Mouse (Mus musculus) left cerebral cortex, postnatal 25 days (tissue): Measurements from ENCODE around the gene Arrdc2. TPM values are rescaled to one million over a fixed set of nuclear protein-coding genes. Genes with fewer than 3 reads are reported as not detected.

ENCODE experiments used
- DNase-seq, 2 experiments: peaks; one replicate each; pipeline ENCODE4 v3.0.0; 2022; ENCODE audit warnings: low spot score in 2 of 2, mixed read lengths in 1 of 2
- intact Hi-C: fragments of 180-260 bp; cut with DNase I; formaldehyde crosslinking; loops from one replicate; pipeline ENCODE4 v1.15.1; 2025
- total RNA-seq, 2 experiments: library from RNA; stranded (reverse); gene quantifications; 2 replicates each; pipeline ENCODE4 v1.2.3; 2021

Gene Arrdc2
- total RNA-seq, 2 experiments from 2014 or later = 9.5 to 12.2 TPM

DNA sequence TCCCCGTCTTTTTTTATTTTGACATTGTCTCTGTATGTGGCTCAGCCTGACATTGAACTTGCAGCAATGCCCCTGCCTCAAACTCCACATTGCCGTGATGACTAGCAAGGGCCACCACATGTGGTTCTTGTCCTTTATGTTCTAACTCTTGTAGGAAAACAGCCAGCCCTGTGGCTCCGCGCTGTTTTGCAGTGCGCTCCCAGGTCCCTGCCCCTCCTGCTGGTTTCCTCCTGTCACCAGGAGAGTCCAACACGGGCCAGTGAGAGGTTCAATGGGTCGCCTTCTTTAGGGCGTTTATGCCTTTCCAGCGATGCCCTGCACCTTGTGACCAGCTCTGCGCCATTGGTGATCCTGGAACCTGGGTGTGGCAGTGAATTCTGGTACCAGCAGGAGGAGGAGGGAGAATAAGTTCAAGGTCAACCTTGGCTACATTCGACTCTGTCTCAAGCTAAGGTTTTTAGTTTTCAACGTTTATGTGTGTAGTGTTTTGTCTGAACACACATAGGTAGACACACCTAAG is 26.5 kb upstream of the Arrdc2 start:
- intact Hi-C loops = no loop called here
- no peak for DNase-seq

GRCm38 (mm10) chr8:70865350-70866000 is 26.0 kb upstream of the Arrdc2 start:
- intact Hi-C loops = loop anchor here (2.0 kb wide), 1 partner anchor 105 kb away; the partner anchor contains the start of gene Mpv17l2
- peak; percentile 100 for DNase-seq

DNA sequence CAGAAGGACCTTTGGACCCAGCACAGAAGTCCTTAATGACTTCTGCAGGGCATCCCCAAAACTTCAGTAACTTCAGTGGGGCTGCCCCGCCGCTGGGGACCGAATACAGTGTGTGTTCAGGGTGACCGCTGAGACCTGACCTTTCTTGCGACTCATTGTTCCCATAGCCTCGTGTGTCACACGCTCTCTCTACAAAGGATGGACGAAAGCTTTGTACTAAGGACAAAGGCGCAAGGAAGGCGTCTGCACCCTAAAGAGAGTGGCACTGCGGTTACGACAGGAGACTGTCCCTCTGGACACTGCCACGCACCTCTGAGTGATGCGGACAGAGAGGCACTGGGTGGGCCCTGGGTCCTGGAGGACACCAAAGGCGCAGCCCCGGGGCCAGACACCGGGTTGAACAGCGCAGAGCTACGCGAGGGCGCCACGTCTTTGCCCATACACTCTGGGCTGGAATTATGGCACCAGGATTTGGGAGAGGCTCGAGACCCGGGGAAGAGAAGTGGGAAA is 25.2 kb upstream of the Arrdc2 start:
- intact Hi-C loops = loop anchor here (2.0 kb wide), 1 partner anchor 104 kb away; the partner anchor contains the start of gene Mpv17l2
- DNase-seq = no peak

DNA sequence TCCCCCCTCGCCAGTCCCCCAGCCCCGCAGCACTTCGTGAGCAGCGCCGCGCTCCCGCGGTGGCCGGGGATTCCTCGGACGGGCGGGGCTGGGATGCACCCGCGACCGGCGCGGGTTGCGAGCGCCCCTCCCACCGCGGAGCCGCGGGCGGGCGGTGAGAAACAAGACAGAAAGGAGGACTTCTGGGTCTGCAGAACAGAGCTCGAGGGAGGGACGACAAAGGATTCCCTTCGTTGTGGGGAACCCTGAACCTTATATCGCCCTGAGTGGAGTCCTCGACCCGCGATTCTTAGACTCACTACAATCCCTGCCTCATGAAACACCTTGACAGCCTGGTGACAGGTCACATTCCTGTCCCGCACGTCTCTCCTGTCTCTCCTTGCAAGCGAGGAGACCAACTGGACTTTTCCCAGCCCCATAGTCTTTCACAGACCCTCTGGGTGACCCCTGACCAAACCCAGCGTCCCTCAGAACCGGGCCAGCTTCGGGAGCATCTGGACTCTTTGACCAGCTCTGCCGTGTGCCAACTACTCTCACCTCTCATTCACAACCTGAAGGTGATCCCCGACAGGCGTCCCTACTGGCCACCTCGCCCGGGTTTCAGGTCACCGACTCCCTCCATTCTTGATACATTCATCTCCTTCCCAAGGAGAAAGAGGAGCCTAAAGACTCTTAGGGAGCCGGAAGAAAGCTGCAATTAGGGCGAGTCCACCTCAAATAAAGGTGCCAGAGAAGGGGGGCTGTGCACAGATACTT is 24.6 kb upstream of the Arrdc2 start:
- peak in 1 of 2 experiments; percentile 33 for DNase-seq
- intact Hi-C loops = loop anchor here (2.0 kb wide), 1 partner anchor 103 kb away; the partner anchor contains the start of gene Mpv17l2

GRCm38 (mm10) chr8:70862824-70863641 is 23.5 kb upstream of the Arrdc2 start, which contains the start of gene Kcnn1:
Gene Kcnn1, minus strand, starts transcription at chr8:70863258.
- intact Hi-C loops = no loop called here
- DNase-seq = no peak

DNA sequence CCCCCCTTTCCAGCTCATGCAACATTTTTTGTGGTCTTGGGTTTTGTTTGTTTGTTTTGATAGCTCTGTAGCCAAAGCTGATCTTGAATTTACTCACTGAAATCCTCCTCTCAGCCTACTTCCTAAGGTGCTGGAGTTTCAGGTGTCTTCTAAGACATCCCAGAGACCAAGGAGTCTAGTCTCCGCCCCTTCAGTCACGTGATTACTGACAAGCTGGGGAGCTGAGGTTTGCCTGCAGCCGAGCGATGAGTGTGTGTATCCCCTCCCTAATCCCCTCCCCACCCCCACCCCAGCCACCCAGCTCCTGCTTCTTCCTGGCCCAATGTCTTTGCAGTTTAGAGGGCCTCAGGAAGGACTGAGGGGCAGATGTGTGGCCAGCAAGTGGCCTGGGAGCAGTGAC is 18.0 kb upstream of the Arrdc2 start:
- intact Hi-C loops = no loop called here
- DNase-seq = no peak

GRCm38 (mm10) chr8:70856541-70857197 is 17.1 kb upstream of the Arrdc2 start:
- DNase-seq = peak; percentile 76 to 85
- intact Hi-C loops = no loop called here

GRCm38 (mm10) chr8:70856028-70856427 is 16.5 kb upstream of the Arrdc2 start:
- DNase-seq = no peak
- intact Hi-C loops = no loop called here

DNA sequence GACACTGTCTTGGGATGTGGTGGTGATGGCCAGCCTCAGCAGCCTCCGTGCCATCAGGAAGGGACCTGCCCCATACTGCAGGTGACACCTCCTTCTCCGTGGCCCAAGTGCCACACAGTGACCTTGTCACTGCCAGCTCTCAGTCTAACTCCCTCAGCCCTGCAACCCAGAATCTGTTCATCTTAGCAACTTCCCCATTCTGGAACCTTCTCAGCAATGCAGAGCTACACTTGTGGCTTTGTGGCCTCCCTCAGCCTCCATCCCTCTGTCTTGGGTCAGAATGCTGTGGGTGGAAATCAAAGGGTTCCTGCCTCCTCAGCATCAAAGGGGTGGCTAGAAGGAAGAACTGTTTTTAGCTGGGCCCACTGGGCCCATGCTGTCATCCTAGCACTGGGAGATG is 14.3 kb upstream of the Arrdc2 start:
- intact Hi-C loops = no loop called here
- no peak for DNase-seq

DNA sequence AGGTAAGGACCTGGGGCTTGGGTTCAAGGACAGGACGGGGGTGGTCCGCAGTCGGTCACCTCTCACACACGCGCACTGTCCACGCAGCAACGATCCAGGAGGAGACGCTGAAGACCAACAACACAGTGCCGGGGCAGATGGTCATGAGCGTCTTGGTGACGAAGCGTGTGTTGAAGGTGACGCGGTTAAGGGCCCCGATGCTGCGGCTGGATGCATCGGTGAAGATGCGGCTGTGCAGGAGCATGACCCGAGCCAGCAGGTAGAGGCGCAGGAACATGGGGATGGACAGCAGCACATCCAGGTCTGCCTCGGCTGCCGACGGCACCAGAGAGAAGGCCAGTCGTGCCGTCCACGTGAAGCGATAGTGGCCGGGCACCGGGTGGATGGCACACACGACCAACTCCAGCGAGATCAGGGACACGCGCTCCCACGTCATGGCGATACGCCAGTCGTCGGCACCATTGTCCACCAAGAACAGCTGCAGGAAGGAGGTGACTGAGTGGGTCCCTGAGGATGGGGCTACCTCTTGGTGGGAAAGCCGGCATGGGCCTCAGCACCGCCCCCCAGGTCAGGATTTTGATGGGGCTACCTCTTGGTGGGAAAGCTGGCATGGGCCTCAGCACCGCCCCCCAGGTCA is 13.2 kb upstream of the Arrdc2 start:
- no peak for DNase-seq
- intact Hi-C loops = no loop called here

GRCm38 (mm10) chr8:70851837-70852236 is 12.3 kb upstream of the Arrdc2 start:
- intact Hi-C loops = no loop called here
- no peak for DNase-seq

GRCm38 (mm10) chr8:70850947-70851346 is 11.4 kb upstream of the Arrdc2 start:
- intact Hi-C loops = no loop called here
- DNase-seq = no peak

GRCm38 (mm10) chr8:70850132-70850845 is 10.8 kb upstream of the Arrdc2 start:
- intact Hi-C loops = no loop called here
- no peak for DNase-seq

DNA sequence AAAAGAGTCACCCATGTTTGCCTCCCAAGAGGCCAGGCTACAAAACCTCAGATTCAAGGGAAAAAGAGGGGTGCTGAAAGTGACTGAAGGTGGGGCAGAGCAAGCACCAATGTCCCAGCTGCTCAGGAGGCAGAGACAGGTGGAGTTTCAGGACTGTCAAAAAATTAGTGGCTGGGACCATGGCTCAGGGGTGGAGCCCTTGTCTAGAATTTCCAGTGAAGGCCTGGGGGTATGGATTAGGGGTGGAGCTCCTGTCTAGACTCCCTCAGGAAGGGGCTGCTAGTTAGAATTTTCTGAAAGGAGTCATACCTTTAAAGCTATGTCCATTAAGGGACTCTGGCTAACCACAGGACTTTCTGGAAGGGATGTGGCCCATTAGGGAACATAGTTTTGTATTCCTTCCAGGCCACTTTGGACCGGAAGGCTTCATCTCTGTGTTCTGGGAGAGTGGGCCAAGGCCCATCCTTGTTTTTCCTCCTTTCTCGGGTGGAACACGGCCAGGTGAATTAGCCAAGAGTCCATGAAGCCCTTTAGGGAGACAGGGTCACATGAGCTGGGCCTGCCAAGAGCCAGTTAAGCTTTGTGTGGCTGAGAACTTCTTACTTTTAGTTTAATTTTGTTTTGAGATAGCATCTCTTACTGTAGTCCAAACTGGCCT is 9.9 kb upstream of the Arrdc2 start:
- intact Hi-C loops = no loop called here
- no peak for DNase-seq

DNA sequence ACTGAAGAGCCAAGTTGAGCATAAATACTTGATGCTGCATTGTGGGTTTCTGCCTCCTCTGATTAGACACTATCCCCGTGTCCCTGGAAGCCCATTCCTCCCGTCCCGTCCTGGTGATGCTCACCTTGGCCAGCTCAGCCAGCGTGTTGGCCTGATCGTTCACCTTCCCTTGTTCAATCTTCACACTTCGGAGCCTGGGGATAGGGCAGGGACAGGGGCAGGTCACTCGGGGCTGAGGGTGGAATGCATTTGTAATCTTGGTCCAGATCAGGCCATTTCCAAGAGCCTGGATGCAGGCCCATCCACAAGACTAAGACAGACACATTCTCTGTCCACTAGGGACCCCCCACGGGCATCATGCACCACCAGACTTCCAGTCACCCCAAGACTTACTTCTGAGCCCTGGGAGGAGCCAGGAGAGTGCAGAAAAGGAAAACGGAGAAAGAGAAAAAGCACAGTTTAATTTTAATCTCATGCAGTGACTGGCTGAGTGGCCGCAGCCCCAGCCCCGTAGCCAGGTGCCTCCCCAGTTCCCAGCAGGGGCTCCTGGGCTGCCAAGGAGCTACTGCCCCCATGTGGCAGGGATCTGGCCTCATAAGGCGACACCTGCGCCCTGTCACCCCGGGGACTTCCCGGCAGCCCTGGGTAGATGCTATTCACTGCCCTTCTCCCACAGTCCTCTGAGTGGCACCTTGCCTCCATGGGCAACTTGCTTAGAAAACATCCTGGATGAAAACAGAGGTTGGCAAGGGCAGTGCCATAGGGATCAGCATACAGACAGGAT is 7.0 kb upstream of the Arrdc2 start:
- intact Hi-C loops = no loop called here
- no peak for DNase-seq

GRCm38 (mm10) chr8:70845108-70845507 is 5.6 kb upstream of the Arrdc2 start:
- no peak for DNase-seq
- intact Hi-C loops = no loop called here

- intact Hi-C loops = loop anchor here (1.0 kb wide), 1 partner anchor 25 kb away; no protein-coding TSS in a partner anchor
- DNase-seq = peak; percentile 82 to 86
These were observed 5.0 kb upstream of the Arrdc2 start for GRCm38 (mm10) chr8:70844523-70844922.
